Mouse (Mus musculus) left cerebral cortex, postnatal 36 days (tissue): ENCODE measurements at regions not wholly inside any gene's neighbourhood (a gene's known extent, or its start where the extent isn't known, plus 50 kb on each side); places are given as distances from the start of the nearest gene placed in this dataset.

Source experiments
- DNase-seq, 2 experiments: peaks; one replicate each; pipeline ENCODE4 v3.0.0; 2021 to 2022; ENCODE audit warnings: low spot score in 2 of 2, mixed read lengths in 1 of 2
- intact Hi-C: fragments of 180-260 bp; cut with DNase I; formaldehyde crosslinking; loops from one replicate; pipeline ENCODE4 v1.15.1; 2025

DNA sequence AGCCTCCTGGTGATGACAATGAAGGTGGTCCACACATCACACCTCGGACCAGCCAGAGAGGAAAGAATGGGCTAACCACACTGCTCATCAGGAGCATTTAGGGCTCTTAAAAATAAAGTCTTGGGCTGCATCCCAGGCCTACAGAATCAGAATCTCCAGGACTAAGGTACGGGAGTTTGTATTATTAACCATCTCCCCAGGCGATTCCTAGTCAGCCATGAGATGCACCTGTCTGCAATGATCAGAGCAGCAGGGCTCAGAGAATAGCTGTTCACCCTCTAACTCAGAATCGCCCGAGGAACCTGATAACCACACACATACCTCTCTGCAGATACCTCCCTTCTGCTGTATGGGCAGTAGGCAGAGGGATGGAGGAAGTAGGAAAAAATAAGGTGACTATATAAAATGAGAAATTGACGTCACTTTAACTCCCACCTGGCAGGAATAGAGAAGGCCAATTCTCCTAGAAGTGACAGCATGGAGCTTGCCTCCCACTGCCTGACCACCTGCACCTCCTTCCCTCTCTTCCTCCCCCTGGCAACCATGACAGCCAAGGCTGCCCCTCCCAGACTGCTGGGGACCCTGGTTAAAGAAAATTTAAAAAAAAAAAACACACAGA lies 401.5 kb upstream of the Rps6ka3 start:
- intact Hi-C loops: no loop called here
- no peak for DNase-seq

DNA sequence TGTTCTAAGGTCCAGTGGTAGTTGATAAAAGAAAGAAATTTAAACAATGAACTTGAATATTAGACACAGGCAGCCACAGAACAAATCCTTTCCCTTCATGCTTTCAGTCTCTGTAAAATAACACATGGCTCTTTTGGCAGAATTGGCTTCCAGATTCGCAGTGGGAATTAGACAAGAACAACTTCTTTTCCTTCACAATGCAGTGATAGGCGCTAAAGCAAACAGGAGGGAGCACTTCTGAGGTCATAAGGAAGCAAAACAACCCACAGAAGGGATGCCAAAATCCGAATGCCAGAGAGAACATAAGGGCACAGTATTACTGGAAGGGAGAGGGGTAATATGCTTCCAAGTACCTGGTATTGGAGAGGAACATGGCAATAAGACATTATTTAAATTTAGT lies 396.3 kb upstream of the Rps6ka3 start:
- no peak for DNase-seq

GRCm38 (mm10) chrX:158837546-158837945 lies 372.6 kb upstream of the Rps6ka3 start:
- intact Hi-C loops: loop anchor here (5.0 kb wide), 2 partner anchors 85 to 210 kb away; no protein-coding TSS in a partner anchor

More for the DNA sequence above, 396.3 kb upstream of the Rps6ka3 start:
- intact Hi-C loops: no loop called here

DNA sequence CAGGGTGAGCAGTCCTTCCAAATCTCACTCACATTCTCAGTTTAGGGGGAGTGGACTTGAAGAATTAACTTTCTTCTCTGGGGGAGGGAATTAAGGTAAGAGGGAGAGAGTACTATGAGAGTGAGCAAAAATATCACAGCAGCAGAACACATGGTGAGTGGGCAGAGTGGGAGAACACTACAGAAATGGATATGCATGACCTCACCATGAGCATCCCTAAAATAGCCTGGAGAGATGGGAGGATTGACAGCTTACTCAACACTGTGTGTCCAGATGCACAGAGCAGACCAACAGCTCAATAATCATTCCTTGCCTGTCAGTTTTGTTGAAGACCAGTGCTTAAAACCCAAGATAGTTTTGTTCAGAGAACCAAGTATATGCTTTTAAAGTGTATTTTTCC lies 357.8 kb upstream of the Rps6ka3 start:
- DNase-seq: peak; percentile 49 to 58
- intact Hi-C loops: loop anchor here (2.0 kb wide), 1 partner anchor 70 kb away; no protein-coding TSS in a partner anchor

More at GRCm38 (mm10) chrX:158837546-158837945, 372.6 kb upstream of the Rps6ka3 start:
- no peak for DNase-seq
